ENCODE assay signal across 10 mouse cellular contexts in genomic region chr2:60697530-60697929, GRCm38 (mm10). TPM values are rescaled to one million over a fixed set of nuclear protein-coding genes. Genes with fewer than 3 reads are reported as not detected.
DNase-seq lines count a peak whose midpoint lies in the region; ATAC-seq lines count a peak whose summit lies in the region.
"Had no signal": no experiment of that assay in that cellular context is flagged by ENCODE, and none has a peak within 500 bp of the region (broad histone marks: within the 10 kb centered on the region; RNA-seq: fewer than 3 reads in every experiment).

No protein-coding gene starts in this region.

- DNase-seq in heart, postnatal 14 days: no peak
- no peak for DNase-seq in midbrain, embryonic 10.5 days (ENCODE audit: low spot score)
- DNase-seq in urinary bladder, adult 18-20 months (ENCODE audit: low spot score in 2 of 2): no peak
- no peak for DNase-seq in layer of hippocampus, adult 18-20 months (ENCODE audit: low spot score in 2 of 2)
- DNase-seq: cerebellum, adult 11 months had no signal

- intact Hi-C loops in heart, postnatal 14 days (cut with DNase I): no loop called here

- H3K4me3 ChIP-seq in heart, embryonic 11.5 days (ENCODE audit: low read depth, low read length): no peak overlapping the region
- no peak overlapping the region for H3K4me3 ChIP-seq in midbrain, embryonic 15.5 days
- H3K4me3 ChIP-seq in midbrain, embryonic 10.5 days: no peak overlapping the region
- H3K4me3 ChIP-seq in hindbrain, embryonic 16.5 days (ENCODE audit: low read length): no peak overlapping the region
- no peak overlapping the region for H3K4me3 ChIP-seq in stomach, embryonic 16.5 days (replicated peaks; ENCODE audit: low read length)
- H3K4me3 ChIP-seq: neural tube, embryonic 13.5 days had no signal

- H3K27me3 ChIP-seq in heart, embryonic 11.5 days (ENCODE audit: control insufficient read depth, insufficient read depth, low read length): no peaks in the 10 kb centered on the region
- H3K27me3 ChIP-seq in midbrain, embryonic 15.5 days (replicated peaks): no peaks in the 10 kb centered on the region
- no peaks in the 10 kb centered on the region for H3K27me3 ChIP-seq in midbrain, embryonic 10.5 days (ENCODE audit: low read depth, poor library complexity, severe bottlenecking)
- no peaks in the 10 kb centered on the region for H3K27me3 ChIP-seq in hindbrain, embryonic 16.5 days (replicated peaks; ENCODE audit: control insufficient read depth, insufficient read depth, low read length)
- H3K27me3 ChIP-seq in stomach, embryonic 16.5 days (ENCODE audit: control insufficient read depth, insufficient read depth, low read length): no peaks in the 10 kb centered on the region
- H3K27me3 ChIP-seq: neural tube, embryonic 13.5 days had no signal

- H3K9me3 ChIP-seq in heart, embryonic 11.5 days (replicated peaks; ENCODE audit: control insufficient read depth, low read length): no peaks in the 10 kb centered on the region
- no peaks in the 10 kb centered on the region for H3K9me3 ChIP-seq in midbrain, embryonic 15.5 days
- H3K9me3 ChIP-seq in midbrain, embryonic 10.5 days (replicated peaks): no peaks in the 10 kb centered on the region
- H3K9me3 ChIP-seq in hindbrain, embryonic 16.5 days (ENCODE audit: control insufficient read depth, low read length): no peaks in the 10 kb centered on the region
- H3K9me3 ChIP-seq in stomach, embryonic 16.5 days (replicated peaks; ENCODE audit: control insufficient read depth, low read length): no peaks in the 10 kb centered on the region
- H3K9me3 ChIP-seq: neural tube, embryonic 13.5 days had no signal

- H3K27ac ChIP-seq in heart, embryonic 11.5 days (ENCODE audit: low read depth, low read length): peak overlapping the region; percentile 66
- H3K27ac ChIP-seq in midbrain, embryonic 15.5 days: no peak overlapping the region
- H3K27ac ChIP-seq in midbrain, embryonic 10.5 days (replicated peaks): no peak overlapping the region
- H3K27ac ChIP-seq in hindbrain, embryonic 16.5 days (ENCODE audit: low read depth, low read length): no peak overlapping the region
- H3K27ac ChIP-seq in stomach, embryonic 16.5 days (ENCODE audit: low read length): peak overlapping the region; percentile 88; the same call in 1 of the 2 replicates

- no peaks in the 10 kb centered on the region for H3K36me3 ChIP-seq in heart, embryonic 11.5 days (ENCODE audit: control insufficient read depth, insufficient read depth, low read length)
- H3K36me3 ChIP-seq in midbrain, embryonic 15.5 days (replicated peaks): no peaks in the 10 kb centered on the region
- H3K36me3 ChIP-seq in midbrain, embryonic 10.5 days: no peaks in the 10 kb centered on the region
- H3K36me3 ChIP-seq in hindbrain, embryonic 16.5 days (ENCODE audit: control insufficient read depth, insufficient read depth, low read length): no peaks in the 10 kb centered on the region
- H3K36me3 ChIP-seq in stomach, embryonic 16.5 days (ENCODE audit: control insufficient read depth, insufficient read depth, low read length): no peaks in the 10 kb centered on the region
- H3K36me3 ChIP-seq: neural tube, embryonic 13.5 days had no signal

- peaks cover 27% of the 10 kb centered on the region for H3K4me1 ChIP-seq in heart, embryonic 11.5 days (ENCODE audit: control insufficient read depth, insufficient read depth, low read length)
- no peaks in the 10 kb centered on the region; the same call in 1 of the 2 replicates for H3K4me1 ChIP-seq in midbrain, embryonic 15.5 days
- peaks cover 11% of the 10 kb centered on the region for H3K4me1 ChIP-seq in midbrain, embryonic 10.5 days
- H3K4me1 ChIP-seq in hindbrain, embryonic 16.5 days (ENCODE audit: control insufficient read depth, insufficient read depth, low read depth, low read length): no peaks in the 10 kb centered on the region; the same call in 1 of the 2 replicates
- peaks cover 22% of the 10 kb centered on the region for H3K4me1 ChIP-seq in stomach, embryonic 16.5 days (ENCODE audit: control insufficient read depth, insufficient read depth, low read length)

- no peak overlapping the region for H3K4me2 ChIP-seq in heart, embryonic 11.5 days
- no peak overlapping the region for H3K4me2 ChIP-seq in midbrain, embryonic 15.5 days
- H3K4me2 ChIP-seq in hindbrain, embryonic 16.5 days (ENCODE audit: low read length): no peak overlapping the region
- no peak overlapping the region for H3K4me2 ChIP-seq in stomach, embryonic 16.5 days (ENCODE audit: low read depth, low read length)
- H3K4me2 ChIP-seq: neural tube, embryonic 13.5 days had no signal

- no peak overlapping the region for H3K9ac ChIP-seq in heart, embryonic 11.5 days (ENCODE audit: low read depth, low read length)
- H3K9ac ChIP-seq in midbrain, embryonic 15.5 days: no peak overlapping the region
- H3K9ac ChIP-seq in hindbrain, embryonic 16.5 days (ENCODE audit: low read depth, low read length): no peak overlapping the region
- no peak overlapping the region for H3K9ac ChIP-seq in stomach, embryonic 16.5 days (ENCODE audit: low read length)
- H3K9ac ChIP-seq: neural tube, embryonic 13.5 days had no signal

- ATAC-seq in heart, embryonic 11.5 days (replicated peaks; ENCODE audit: insufficient number of reproducible peaks, low FRiP score, low TSS enrichment): no peak
- ATAC-seq in midbrain, embryonic 15.5 days (replicated peaks): peak; percentile 67
- peak; percentile 38 for ATAC-seq in hindbrain, embryonic 16.5 days
- no peak for ATAC-seq in stomach, embryonic 16.5 days (ENCODE audit: insufficient read depth, low FRiP score)

- WGBS in heart, embryonic 11.5 days (ENCODE audit: insufficient replicate concordance): 73% methylated on average over 7 of the region's 7 CpGs
- 56% methylated on average over 7 of the region's 7 CpGs for WGBS in midbrain, embryonic 15.5 days
- WGBS in midbrain, embryonic 10.5 days: 81% methylated on average over 7 of the region's 7 CpGs
- WGBS in hindbrain, embryonic 16.5 days: 44% methylated on average over 7 of the region's 7 CpGs
- WGBS in stomach, embryonic 16.5 days: 70% methylated on average over 7 of the region's 7 CpGs

RNA-seq across cellular contexts. Expression of gene Itgb6, which starts 24.9 kb away (rescaled TPM):
- polyA plus RNA-seq in heart, embryonic 11.5 days (2014; fragmentation: Nextera tagmentation; extraction: Ambion mirVana): 0.20 TPM in 1 of 2 replicates, not detected in the other
- total RNA-seq in heart, postnatal 14 days (2021): 10 to 100 TPM; 16.8 to 21.5 TPM
- 0.06 and 0.09 TPM in 2 replicates for polyA plus RNA-seq in midbrain, embryonic 15.5 days (2015; fragmentation: Nextera tagmentation; extraction: Ambion mirVana)
- polyA plus RNA-seq in midbrain, embryonic 10.5 days (2016; fragmentation: Nextera tagmentation; extraction: Ambion mirVana): 0.36 and 0.51 TPM in 2 replicates
- 0.14 and 0.19 TPM in 2 replicates for polyA plus RNA-seq in hindbrain, embryonic 16.5 days (2015; fragmentation: Nextera tagmentation; extraction: Ambion mirVana)
- 15.8 and 16.4 TPM in 2 replicates for polyA plus RNA-seq in stomach, embryonic 16.5 days (2015; fragmentation: Nextera tagmentation; extraction: Ambion mirVana)
- total RNA-seq in layer of hippocampus, adult 18-20 months (2021): under 1 TPM in 1 of 2 experiments, not detected in 1; 0.15 TPM

Comparison
In these comparisons a context has a peak if more than half of its experiments do, and no peak if none do; other contexts are left out.
1. ATAC-seq: peak in midbrain, embryonic 15.5 days (single experiment) and hindbrain, embryonic 16.5 days (single experiment); none in heart, embryonic 11.5 days (single experiment) and stomach, embryonic 16.5 days (single experiment).
2. H3K27ac ChIP-seq: peak in heart, embryonic 11.5 days (single experiment) and stomach, embryonic 16.5 days (single experiment); none in midbrain, embryonic 15.5 days (single experiment), midbrain, embryonic 10.5 days (single experiment) and hindbrain, embryonic 16.5 days (single experiment).
3. RNA of gene Itgb6, which starts 24.9 kb away (polyA plus RNA-seq): 15.8 to 16.4 TPM in stomach, embryonic 16.5 days; 0.36 to 0.51 TPM in midbrain, embryonic 10.5 days, 0.20 TPM in heart, embryonic 11.5 days, 0.14 to 0.19 TPM in hindbrain, embryonic 16.5 days and 0.06 to 0.09 TPM in midbrain, embryonic 15.5 days; every median in the first group is over 10 times any median in the second.